Mouse (Mus musculus) natural killer cell, adult 2 months (primary cell): ENCODE results near the gene St3gal3.

Source experiments
- DNase-seq, 2 experiments: peaks; one replicate each; pipeline ENCODE4 v3.0.0; 2022; ENCODE audit warnings: low spot score in 2 of 2

Gene St3gal3

GRCm38 (mm10) chr4:117896031-117896430, 238.7 kb downstream of the St3gal3 start:
- DNase-seq, result no peak

GRCm38 (mm10) chr4:117895339-117895738, 239.4 kb downstream of the St3gal3 start:
- no peak for DNase-seq

DNA sequence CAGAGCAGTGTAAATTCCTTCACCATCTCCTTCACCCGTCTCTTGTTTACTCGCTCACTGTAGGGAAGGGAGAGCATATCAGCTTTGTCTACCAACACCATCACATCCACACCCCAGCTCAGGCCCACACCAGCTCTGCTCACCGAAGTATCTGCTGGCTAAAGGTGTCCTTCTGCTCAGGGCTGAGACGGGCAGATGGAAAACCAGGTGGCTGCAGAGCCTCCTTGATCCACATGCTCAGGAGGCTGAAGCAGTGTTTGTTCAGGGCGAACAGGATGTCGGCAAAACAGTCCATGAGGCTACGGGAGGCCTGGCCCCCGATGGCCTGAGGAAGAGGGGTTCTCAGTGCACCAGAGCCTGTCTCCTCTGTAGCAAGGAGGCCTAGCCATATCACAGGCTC, 240.1 kb downstream of the St3gal3 start:
- DNase-seq, result no peak

DNA sequence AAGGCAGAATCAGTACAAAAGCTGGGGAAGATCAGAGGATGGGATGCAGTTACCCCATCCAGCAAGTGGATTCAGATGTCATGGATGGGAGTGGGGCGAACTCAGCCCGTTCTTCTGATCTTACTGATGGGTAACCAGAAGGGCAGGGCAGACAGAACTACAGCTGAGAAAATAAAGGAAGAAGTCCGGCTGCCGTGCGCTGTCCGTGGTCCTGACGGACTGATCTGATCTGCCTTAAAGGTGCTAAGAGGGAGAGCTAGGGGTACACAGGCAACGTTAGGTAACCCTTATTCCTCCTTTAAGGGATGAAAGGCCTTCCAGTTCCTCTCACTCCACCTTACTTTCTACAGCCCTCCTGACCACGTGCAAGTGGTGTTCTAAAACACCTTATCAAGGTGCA, 241.3 kb downstream of the St3gal3 start:
- DNase-seq, result peak; percentile 28 to 50

DNA sequence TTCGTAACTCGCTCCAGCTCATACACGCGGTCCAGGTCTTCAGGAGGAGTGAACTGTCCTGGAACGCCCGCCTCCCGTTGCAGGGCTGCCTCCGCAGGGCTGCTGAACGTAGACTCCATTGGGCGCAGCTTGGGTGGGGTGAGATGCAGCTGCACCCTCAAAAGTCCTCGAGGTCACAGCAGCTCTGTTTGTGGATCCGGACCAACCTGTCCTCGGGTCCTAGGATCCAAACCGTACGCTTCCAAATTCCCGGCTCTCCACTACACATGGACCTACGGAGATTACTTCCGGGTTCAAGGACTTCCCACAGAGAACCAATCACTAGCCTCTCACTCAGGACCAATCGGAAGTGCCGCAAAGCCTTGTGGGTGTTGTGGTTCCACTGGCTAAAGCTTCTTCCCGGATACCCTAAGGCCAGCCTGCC, 243.0 kb downstream of the St3gal3 start, which contains the start of gene Dph2:
Dph2 (minus strand) TSS at position 295 of the 424 bp plus-strand sequence.
- peak; percentile 70 to 71 for DNase-seq

GRCm38 (mm10) chr4:117890750-117891149, 244.0 kb downstream of the St3gal3 start:
- no peak for DNase-seq

DNA sequence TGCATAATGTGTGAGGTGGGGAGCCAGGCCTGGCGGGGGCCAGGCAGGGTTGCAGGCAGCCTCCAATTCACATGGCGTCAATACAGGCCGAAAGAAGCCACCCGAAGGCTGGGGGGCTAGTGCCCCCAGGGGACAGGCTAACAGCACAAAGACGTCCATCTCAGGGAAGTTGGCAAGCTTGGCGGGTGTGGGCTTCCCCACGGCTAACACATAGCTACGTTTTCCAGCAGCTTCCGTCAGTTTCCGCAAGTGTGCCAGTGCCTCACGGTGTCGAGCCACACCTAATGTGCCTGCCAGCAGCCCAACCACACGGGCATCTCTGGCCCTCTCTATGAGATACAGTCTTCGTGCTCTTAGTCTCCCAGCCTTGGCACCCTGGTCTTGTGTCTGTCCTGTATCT, 244.7 kb downstream of the St3gal3 start:
- no peak for DNase-seq

DNA sequence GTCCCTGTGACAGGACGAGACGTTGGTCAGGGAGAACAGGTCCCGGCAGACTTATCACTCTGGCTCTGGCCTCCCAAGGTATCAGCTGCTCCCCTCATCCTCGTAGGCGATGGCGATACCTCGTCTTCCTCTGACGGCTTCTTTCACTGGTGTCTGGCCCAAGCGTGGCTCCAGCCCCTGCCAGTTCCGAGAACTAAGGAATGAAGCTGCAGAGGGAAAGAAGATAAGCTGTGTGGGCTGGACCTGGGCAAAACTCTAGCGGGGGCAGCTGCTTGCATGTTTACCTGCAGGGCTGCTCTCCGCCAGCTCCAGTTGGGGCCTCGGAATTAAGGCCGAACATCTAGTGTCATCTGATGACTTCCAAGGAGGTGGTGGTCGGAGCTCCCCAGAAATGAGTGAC, 245.2 kb downstream of the St3gal3 start:
- no peak for DNase-seq

GRCm38 (mm10) chr4:117887920-117888319, 246.8 kb downstream of the St3gal3 start:
- no peak for DNase-seq

DNA sequence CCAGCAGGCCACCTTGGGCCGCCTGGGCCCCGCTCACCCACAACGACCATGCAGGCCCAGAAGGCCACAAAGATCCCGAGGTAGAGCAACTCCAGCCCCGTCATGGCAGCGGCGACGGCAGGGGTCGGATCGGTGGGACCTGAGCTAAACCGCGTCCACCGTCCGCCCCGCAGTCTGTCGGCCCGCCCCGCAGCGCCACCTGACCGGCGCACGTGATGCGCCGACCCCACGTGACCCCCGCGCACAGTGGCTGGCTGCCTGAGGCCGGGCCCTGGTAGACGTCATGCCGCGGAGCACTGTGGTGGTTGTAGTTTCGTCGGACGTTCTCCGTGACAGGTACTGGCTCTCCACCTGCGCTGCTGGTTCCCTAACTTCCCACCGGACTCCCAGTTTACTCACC, 247.6 kb downstream of the St3gal3 start, which contains the start of gene Atp6v0b:
Atp6v0b (minus strand) TSS at position 201 of the 400 bp plus-strand sequence.
- DNase-seq, result peak; percentile 80 to 90

GRCm38 (mm10) chr4:117886644-117887043, 248.1 kb downstream of the St3gal3 start:
- DNase-seq, result no peak

GRCm38 (mm10) chr4:117885994-117886393, 248.7 kb downstream of the St3gal3 start:
- no peak for DNase-seq

DNA sequence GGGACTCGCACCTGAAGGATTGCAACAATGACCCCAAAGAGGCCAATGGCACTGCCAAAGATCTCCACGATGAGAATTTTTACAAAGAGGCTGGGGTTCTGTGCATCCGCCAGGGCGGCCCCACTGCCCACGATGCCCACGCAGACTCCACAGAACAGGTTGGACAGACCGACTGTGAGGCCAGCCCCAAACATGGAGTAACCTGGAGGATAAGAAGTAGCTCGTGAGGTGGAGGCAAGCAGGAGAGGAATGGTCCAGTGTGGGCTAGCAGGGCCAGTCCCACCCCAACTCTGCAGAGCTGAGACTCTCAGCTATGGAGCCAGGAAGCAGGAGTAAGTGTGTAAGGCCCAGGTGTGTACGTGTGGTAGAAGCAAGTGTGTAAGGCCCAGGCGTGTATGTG, 249.6 kb downstream of the St3gal3 start:
- DNase-seq, result no peak

DNA sequence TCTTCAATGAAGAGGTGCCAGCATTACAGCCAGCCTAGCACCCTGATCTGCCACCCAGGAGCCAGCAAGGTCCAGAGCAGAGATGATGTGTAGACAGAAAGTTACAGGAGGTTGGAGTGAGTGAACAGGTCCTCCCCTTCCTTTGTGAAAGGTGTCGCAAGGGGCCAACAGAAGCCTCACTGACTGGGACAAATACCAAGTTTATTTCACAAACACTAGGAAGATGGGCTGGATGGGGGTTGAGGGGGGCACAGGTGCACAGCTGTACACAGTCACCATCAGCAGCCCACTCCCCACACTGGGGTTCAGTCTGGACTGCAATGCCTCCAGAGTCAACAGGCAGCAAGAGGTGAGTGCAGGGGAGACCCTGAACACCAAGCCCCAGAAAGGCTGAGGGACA, 250.6 kb downstream of the St3gal3 start:
- no peak for DNase-seq

DNA sequence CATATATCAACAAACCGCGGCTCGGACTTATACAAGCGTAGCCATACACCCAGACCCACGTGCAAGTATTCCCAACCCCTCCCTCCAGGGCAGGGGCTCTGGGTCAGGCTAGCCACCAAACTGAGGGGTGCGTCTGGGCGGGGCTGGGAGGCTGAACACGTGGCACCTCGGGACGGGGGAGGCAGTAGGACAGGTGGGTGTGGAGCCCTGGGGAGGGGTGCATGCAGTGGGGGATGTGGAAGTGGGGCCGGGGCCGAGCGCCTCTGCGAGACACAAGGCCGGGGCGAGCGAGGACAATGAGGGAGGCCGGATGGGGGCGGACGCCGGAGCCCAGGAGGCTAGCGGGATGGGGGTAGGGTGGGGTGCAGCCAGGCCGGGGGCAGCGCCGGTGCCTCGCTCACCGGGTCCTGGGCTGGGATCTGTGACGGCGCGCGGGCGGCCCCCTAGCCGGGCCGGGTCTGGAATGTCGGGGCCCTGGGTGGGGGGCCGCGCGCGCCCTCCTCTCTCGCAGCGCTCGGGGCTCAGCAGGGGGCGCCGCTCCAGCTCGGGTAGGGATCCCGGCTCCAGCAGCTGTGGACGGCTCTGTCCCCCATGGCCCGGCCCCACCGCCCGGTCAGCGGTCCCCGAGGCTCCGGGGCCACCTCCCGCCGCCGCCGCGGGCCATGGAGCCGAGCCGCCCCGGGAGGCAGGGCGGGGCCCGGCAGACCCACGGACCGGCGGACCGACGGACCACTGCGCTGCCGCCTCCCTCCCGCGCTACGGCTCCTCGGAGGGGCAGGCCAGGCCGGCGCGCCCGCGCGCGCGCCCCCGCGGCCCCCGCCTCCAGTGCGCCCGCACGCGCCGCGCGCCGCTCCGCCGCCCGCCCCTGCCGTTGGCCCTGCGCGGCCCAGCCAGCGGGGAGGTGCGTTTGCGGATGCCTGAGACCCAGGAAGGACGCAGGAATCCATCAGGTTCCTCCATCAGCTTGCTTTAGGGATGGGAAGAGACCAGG, 251.7 kb downstream of the St3gal3 start, which contains the start of gene B4galt2:
B4galt2 (minus strand) TSS at position 787 of the 991 bp plus-strand sequence.
- no peak for DNase-seq
